Mouse (Mus musculus) MEL (cell line): ENCODE measurements around the gene Tab1.

ENCODE experiments used
- CTCF ChIP-seq, 3 experiments: IDR thresholded peaks in 2 of 3; conservative IDR thresholded peaks in 1 of 3; 2 replicates each; pipeline ENCODE4 v1.5.1; 2011 to 2012; ENCODE audit warnings: low read length in 3 of 3, low read depth in 2 of 3, mild to moderate bottlenecking in 2 of 3, improper control_type of control experiment in 1 of 3, inconsistent platforms in 1 of 3, mixed read lengths in 1 of 3, moderate library complexity in 1 of 3; ENCODE audit not compliant: control insufficient read depth in 1 of 3, insufficient read depth in 1 of 3, poor library complexity in 1 of 3, severe bottlenecking in 1 of 3
- MAZ ChIP-seq: IDR thresholded peaks from 2 replicates; pipeline ENCODE4 v1.6.1; 2012; ENCODE audit warnings: low read depth, mild to moderate bottlenecking, inconsistent platforms, low read length, improper control_type of control experiment
- MXI1 ChIP-seq: IDR thresholded peaks from 2 replicates; pipeline ENCODE4 v1.6.1; 2011; ENCODE audit warnings: mild to moderate bottlenecking, low read depth, low read length, improper control_type of control experiment
- TBP ChIP-seq: IDR thresholded peaks from 2 replicates; pipeline ENCODE4 v1.8.0; 2011; ENCODE audit warnings: low read depth, low read length, improper control_type of control experiment
- ZNF384 ChIP-seq: IDR thresholded peaks from 2 replicates; pipeline ENCODE4 v1.6.1; 2012; ENCODE audit warnings: low read depth, mild to moderate bottlenecking, inconsistent platforms, low read length, improper control_type of control experiment

- TF ChIP-seq MAZ, result no peak
- no peak for TF ChIP-seq TBP
- TF ChIP-seq ZNF384, result no peak
- no peak for TF ChIP-seq MXI1
- TF ChIP-seq CTCF (IDR thresholded peaks at IDR 0.05 in 2 of 3, conservative IDR thresholded peaks at IDR 0.05 in 1 of 3; ENCODE audit: control insufficient read depth in 1 of 3, insufficient read depth in 1 of 3, low read depth in 2 of 3, low read length in 3 of 3, poor library complexity in 1 of 3, severe bottlenecking in 1 of 3), result no peak
Observed at GRCm38 (mm10) chr15:80192246-80192585, 59.3 kb downstream of the Tab1 start.
